Mouse (Mus musculus) midbrain, embryonic 12.5 days (tissue): ENCODE data around the gene Cisd2. TPM values are rescaled to one million over a fixed set of nuclear protein-coding genes. Genes with fewer than 3 reads are reported as not detected.
A peak's percentile ranks its signal among the peaks of the same experiment; 100 is the strongest.

ENCODE experiments used
- ATAC-seq: fragments of 200-750 bp; cut with Nextera tagmentation; 2 replicates; pipeline ENCODE4 v1.8.0; 2017; ENCODE audit warnings: low read depth, moderate TSS enrichment, moderate library complexity; ENCODE audit not compliant: low FRiP score
- H3K27ac ChIP-seq: fragments of 300-500 bp; sonication (generic); replicated peaks from 2 replicates; pipeline ENCODE4 v1.5.1; 2016; ENCODE audit warnings: mild to moderate bottlenecking
- H3K27me3 ChIP-seq: fragments of 300-500 bp; sonication (generic); 2 replicates; pipeline ENCODE4 v1.6.1; 2016; ENCODE audit warnings: mild to moderate bottlenecking
- H3K36me3 ChIP-seq: fragments of 300-500 bp; sonication (generic); 2 replicates; pipeline ENCODE4 v1.6.1; 2016
- H3K4me1 ChIP-seq: fragments of 300-500 bp; sonication (generic); 2 replicates; pipeline ENCODE4 v1.6.1; 2016
- H3K4me2 ChIP-seq: fragments of 300-500 bp; sonication (generic); replicated peaks from 2 replicates; pipeline ENCODE4 v1.6.1; 2016; ENCODE audit warnings: mild to moderate bottlenecking, moderate library complexity
- H3K4me3 ChIP-seq: fragments of 300-500 bp; sonication (generic); 2 replicates; pipeline ENCODE4 v1.5.1; 2016; ENCODE audit warnings: mild to moderate bottlenecking
- H3K9ac ChIP-seq: fragments of 300-500 bp; sonication (generic); replicated peaks from 2 replicates; pipeline ENCODE4 v1.6.1; 2016; ENCODE audit warnings: mild to moderate bottlenecking, moderate library complexity
- H3K9me3 ChIP-seq: fragments of 300-500 bp; sonication (generic); 2 replicates; pipeline ENCODE4 v1.6.1; 2016; ENCODE audit warnings: mild to moderate bottlenecking
- WGBS: fragments of 180-500 bp; shearing (Covaris S2); methylation state at CpG from one replicate; pipeline ENCODE4 v1.1.7; 2016; 5-methylcytosine and 5-hydroxymethylcytosine counted together
- polyA plus RNA-seq: library from polyadenylated mRNA; unstranded; fragments of >200 nt; fragmentation: Nextera tagmentation; extraction: Ambion mirVana; gene quantifications from 2 replicates; pipeline ENCODE4 v1.2.1, GENCODE M21; 2016

Gene Cisd2
- polyA plus RNA-seq, 1 experiment from 2014 or later = 93.1 TPM

- peak; percentile 92 for ATAC-seq
- whole genome bisulfite sequencing = under 1% methylated on average over 56 of the region's 56 CpGs
These were observed 14.2 kb upstream of the Cisd2 start, which contains the start of gene Ube2d3 for GRCm38 (mm10) chr3:135437758-135438495. Gene Ube2d3 (plus strand): TSS chr3:135438149.

DNA sequence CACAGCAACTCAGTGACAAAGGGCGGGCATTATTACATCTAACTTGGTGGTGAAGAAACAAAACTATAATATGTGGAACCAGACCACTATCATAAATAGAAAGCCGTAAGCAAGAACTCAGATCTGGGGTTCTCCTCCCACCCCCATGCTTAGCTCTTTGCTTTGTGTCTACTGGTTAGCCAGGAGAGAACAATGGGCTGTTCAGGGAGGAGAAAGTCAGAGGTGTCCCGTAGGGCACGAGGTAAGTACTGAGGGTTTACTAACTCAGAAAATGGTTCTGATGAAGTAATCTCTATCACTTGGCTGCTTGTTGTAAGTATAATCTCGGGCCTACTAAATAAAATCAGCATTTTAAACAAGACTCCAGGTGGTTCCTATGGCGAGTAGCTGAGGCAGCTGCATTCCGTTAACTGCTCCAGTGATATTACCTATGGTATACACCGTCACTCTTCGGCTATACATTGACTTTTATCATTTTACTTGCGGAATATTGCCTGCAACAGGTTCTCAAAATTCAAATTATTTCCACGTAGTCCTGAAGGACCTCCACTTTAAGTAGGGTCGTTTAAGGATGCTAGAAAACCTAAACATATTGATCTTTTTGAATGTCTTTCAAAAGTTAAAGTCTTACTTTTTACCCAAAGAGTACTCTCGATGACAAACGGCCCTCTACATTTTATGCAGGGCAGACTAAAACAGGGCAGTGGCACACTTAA is 13.3 kb upstream of the Cisd2 start:
- peak overlapping the region; percentile 40 for H3K9ac ChIP-seq
- H3K27me3 ChIP-seq = no peaks in the 10 kb centered on the region
- no peaks in the 10 kb centered on the region for H3K9me3 ChIP-seq
- no peaks in the 10 kb centered on the region for H3K36me3 ChIP-seq
- ATAC-seq = no peak
- peak overlapping the region; percentile 97 for H3K4me3 ChIP-seq
- peak overlapping the region; percentile 58 for H3K4me2 ChIP-seq
- 34% methylated on average over 14 of the region's 14 CpGs for WGBS
- H3K27ac ChIP-seq = peak overlapping the region; percentile 100
- peaks cover 19% of the 10 kb centered on the region for H3K4me1 ChIP-seq

More at GRCm38 (mm10) chr3:135437758-135438495, 14.2 kb upstream of the Cisd2 start, which contains the start of gene Ube2d3:
- Histone ChIP-seq H3K9me3 (no peaks in the 10 kb centered on the region), H3K4me3 (peak within 1 kb of the TSS; percentile 97), H3K4me2 (peak within 1 kb of the TSS; percentile 98), H3K9ac (peak within 1 kb of the TSS; percentile 93), H3K36me3 (no peaks in the 10 kb centered on the region), H3K4me1 (peaks cover 22% of the 10 kb centered on the region), H3K27ac (peak within 1 kb of the TSS; percentile 100), H3K27me3 (no peaks in the 10 kb centered on the region)

DNA sequence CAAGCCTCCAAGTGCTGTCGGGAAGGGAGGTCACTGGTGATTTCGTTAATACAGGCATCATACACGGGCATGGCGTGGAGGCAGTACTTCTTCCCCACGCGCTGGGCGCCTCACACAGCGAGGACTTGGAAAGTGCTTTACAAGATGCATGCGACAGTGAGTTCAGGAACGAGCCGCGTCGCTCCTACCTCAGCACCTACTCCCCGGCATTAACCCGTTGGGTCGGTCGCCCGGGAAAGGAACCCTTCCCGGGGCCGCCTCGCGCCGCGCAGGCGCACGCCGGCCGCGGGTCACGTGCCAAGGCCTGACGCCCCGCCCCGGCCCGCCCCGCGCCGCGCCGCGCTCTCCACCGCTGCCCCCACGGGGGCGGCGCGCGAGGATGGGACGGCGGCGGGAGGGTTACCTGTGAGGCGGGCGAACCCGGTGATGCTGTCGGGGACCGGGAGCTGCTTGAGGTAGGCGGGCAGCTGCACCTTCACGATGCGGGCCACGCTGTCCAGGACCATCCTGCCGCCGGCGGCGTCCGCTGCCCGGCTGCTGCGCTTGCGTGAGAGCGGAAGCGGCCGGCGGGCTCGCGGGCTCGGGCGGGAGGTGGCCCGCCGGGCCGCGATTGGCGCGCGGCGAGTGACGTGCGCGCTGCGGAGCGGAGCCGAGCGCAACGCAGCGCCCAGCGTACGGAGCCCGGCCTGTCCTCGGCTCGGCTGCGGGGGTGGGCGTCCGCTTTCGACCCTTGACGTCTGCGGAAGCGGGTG is 693 bp downstream of the Cisd2 start:
- peak; percentile 99 for ATAC-seq
- Histone ChIP-seq H3K36me3 (0 out of 2 replicates have a peak, but pooled peaks cover 3% of the 10 kb centered on the region), H3K4me2 (peak overlapping the region; percentile 83), H3K9me3 (no peaks in the 10 kb centered on the region), H3K4me3 (peak overlapping the region; percentile 78), H3K27me3 (no peaks in the 10 kb centered on the region), H3K27ac (peak overlapping the region; percentile 94), H3K9ac (peak overlapping the region; percentile 85), H3K4me1 (peaks cover 24% of the 10 kb centered on the region)
- WGBS = under 1% methylated on average over 102 of the region's 103 CpGs

GRCm38 (mm10) chr3:135422232-135422855 is 1.4 kb downstream of the Cisd2 start:
- Histone ChIP-seq H3K27me3 (no peaks in the 10 kb centered on the region), H3K4me2 (peak overlapping the region; percentile 83), H3K36me3 (no peaks in the 10 kb centered on the region), H3K9ac (peak overlapping the region; percentile 85), H3K4me1 (peaks cover 24% of the 10 kb centered on the region), H3K9me3 (no peaks in the 10 kb centered on the region), H3K27ac (peak overlapping the region; percentile 94), H3K4me3 (peak overlapping the region; percentile 78)
- no peak for ATAC-seq
- WGBS = 30% methylated on average over 8 of the region's 8 CpGs

GRCm38 (mm10) chr3:135421310-135421594 is 2.5 kb downstream of the Cisd2 start:
- no peak for ATAC-seq
- Histone ChIP-seq H3K27me3 (no peaks in the 10 kb centered on the region), H3K4me1 (peaks cover 24% of the 10 kb centered on the region), H3K27ac (no peak overlapping the region), H3K4me3 (no peak overlapping the region), H3K4me2 (no peak overlapping the region), H3K9me3 (no peaks in the 10 kb centered on the region), H3K36me3 (no peaks in the 10 kb centered on the region; the same call in 1 of the 2 replicates), H3K9ac (0 out of 2 replicates have a peak overlapping the region, but pooled peaks have one; percentile 85)

DNA sequence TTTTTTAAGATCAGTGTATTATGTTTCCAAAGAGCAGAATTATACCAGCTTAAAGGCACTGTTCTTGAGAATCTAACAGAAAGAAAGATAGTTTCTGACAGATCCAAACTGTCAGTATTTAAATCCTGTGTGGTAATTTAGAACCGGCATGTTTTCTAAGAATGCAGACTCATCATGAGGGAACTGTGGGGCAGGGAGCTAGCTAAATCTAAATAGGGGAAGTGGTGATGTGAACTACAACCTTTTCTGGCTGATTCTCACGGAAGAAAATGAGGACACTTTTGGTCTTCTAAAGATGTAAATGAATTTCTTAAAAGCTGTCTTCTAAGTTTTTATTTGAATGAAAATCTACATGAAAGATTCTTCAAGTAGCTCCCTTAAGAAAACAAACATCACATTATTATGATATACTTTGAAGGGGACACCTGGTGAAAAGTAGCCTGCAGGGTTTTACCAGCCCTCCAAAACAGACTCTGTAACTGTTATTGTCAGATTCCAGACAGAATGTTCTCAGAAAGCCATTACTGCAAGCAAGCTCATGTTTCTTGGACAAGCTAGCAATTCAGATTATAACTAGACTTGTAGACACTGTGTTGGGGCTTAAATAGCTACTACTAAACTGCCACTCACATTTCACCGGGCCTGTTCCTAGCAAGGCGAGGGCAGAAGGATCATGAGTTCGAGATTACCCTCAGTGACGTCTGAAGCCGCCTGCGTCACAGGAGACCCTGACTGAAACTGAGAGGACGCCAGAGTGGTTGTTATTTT is 3.0 kb downstream of the Cisd2 start:
- Histone ChIP-seq H3K27ac (no peak overlapping the region), H3K9me3 (no peaks in the 10 kb centered on the region), H3K4me3 (no peak overlapping the region), H3K4me1 (peaks cover 24% of the 10 kb centered on the region), H3K36me3 (no peaks in the 10 kb centered on the region; the same call in 1 of the 2 replicates), H3K4me2 (no peak overlapping the region), H3K9ac (no peak overlapping the region), H3K27me3 (no peaks in the 10 kb centered on the region)
- ATAC-seq = no peak
- WGBS = 91% methylated on average over 9 of the region's 9 CpGs

DNA sequence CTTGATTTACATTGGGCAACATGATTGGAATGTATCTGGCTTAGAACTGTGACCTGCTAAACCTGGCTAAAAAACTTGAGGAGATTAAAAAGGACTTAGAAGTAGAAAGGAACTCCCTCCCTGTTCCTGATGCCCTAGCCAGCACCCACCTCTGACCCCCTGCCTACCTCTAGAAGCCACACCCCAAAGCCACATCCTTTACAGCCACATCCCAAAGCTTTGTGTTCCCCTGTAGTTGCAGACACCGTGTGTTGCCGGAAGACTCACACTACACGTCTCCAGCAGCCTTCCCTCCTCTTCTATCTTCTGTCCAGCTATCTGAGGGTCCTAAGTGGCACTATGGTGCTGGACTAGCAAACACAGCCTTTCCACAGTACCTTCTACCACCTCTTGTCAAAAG is 5.9 kb downstream of the Cisd2 start:
- no peaks in the 10 kb centered on the region for H3K9me3 ChIP-seq
- no peak overlapping the region for H3K4me2 ChIP-seq
- H3K4me1 ChIP-seq = peaks cover 16% of the 10 kb centered on the region
- 84% methylated on average over 3 of the region's 3 CpGs for WGBS
- H3K27ac ChIP-seq = no peak overlapping the region
- H3K9ac ChIP-seq = no peak overlapping the region
- H3K36me3 ChIP-seq = peaks cover 5% of the 10 kb centered on the region
- no peak for ATAC-seq
- H3K4me3 ChIP-seq = no peak overlapping the region
- no peaks in the 10 kb centered on the region for H3K27me3 ChIP-seq

DNA sequence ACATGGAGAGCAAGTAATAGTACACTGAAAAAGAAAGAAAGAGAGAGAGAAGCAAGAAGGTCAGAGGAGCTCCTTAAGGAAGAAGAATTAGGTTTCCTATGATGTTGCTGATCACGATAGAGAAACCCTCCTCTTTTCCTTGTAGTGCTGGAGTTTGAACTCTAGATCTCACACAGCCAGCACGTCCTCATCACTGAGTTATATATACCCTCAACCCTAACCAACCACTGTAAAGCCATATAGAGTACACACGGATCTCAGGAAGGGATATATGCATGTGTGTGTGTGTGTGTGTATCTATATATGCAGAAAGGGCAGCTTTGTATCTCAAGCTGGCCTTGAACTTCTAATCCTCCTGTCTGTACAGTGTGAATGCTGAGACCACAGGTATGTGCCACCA is 6.5 kb downstream of the Cisd2 start:
- H3K4me3 ChIP-seq = no peak overlapping the region
- no peaks in the 10 kb centered on the region for H3K9me3 ChIP-seq
- H3K9ac ChIP-seq = no peak overlapping the region
- 89% methylated on average over 3 of the region's 3 CpGs for WGBS
- no peak overlapping the region for H3K4me2 ChIP-seq
- no peaks in the 10 kb centered on the region for H3K27me3 ChIP-seq
- no peak overlapping the region for H3K27ac ChIP-seq
- peaks cover 5% of the 10 kb centered on the region for H3K36me3 ChIP-seq
- ATAC-seq = no peak
- peaks cover 18% of the 10 kb centered on the region for H3K4me1 ChIP-seq

DNA sequence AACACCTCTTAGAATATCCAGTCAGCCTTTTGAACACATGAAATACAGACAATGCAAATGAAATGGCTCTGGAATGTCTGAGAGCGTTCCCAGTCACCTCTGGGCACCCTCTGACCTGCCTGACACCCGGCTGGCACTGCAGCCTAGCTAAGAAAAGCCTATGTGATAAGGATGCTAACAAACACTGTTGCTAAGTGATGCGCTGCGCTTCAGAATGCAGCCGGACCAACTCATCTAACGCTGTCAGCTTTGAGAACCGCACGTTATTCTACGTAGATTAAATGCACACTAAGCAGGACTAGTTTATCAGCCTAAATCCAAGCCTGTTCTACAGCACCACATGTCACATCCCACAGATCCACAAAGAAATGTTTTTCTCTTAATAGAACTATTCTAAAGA is 11.9 kb downstream of the Cisd2 start:
- no peak overlapping the region for H3K9ac ChIP-seq
- no peak overlapping the region for H3K4me2 ChIP-seq
- ATAC-seq = no peak
- H3K36me3 ChIP-seq = peaks cover 27% of the 10 kb centered on the region
- no peaks in the 10 kb centered on the region for H3K9me3 ChIP-seq
- WGBS = 33% methylated on average over 9 of the region's 9 CpGs
- H3K4me1 ChIP-seq = peaks cover 9% of the 10 kb centered on the region
- H3K27me3 ChIP-seq = no peaks in the 10 kb centered on the region
- no peak overlapping the region for H3K4me3 ChIP-seq
- H3K27ac ChIP-seq = 0 out of 2 replicates have a peak overlapping the region, but pooled peaks have one; percentile 3

DNA sequence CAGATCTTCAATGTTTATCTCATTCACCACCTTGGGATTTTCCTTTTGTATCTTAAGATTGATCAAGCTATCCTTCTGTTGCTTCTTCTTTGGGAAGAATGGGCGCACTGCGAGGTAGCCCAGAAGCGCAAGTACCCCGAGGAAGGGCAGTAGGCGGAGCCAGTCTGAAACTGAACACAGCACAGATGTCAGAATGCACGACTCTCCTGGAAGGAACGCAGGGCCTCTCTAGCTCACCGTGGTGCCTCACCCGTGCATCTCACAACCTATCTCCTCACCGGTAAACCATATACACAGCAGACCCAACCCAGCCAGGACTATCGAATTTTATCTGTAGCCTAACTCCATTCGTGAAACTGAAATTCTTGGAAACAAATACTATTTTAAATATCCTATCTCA is 12.7 kb downstream of the Cisd2 start:
- Histone ChIP-seq H3K4me1 (peaks cover 9% of the 10 kb centered on the region), H3K4me2 (no peak overlapping the region), H3K4me3 (no peak overlapping the region), H3K27ac (no peak overlapping the region), H3K27me3 (no peaks in the 10 kb centered on the region), H3K9me3 (no peaks in the 10 kb centered on the region), H3K9ac (no peak overlapping the region), H3K36me3 (peaks cover 34% of the 10 kb centered on the region)
- no peak for ATAC-seq
- WGBS = 92% methylated on average over 12 of the region's 12 CpGs

- peaks cover 39% of the 10 kb centered on the region for H3K36me3 ChIP-seq
- ATAC-seq = no peak
- H3K9me3 ChIP-seq = no peaks in the 10 kb centered on the region
- 90% methylated on average over 5 of the region's 5 CpGs for WGBS
- no peaks in the 10 kb centered on the region for H3K27me3 ChIP-seq
- H3K4me3 ChIP-seq = no peak overlapping the region
- no peak overlapping the region for H3K27ac ChIP-seq
- no peak overlapping the region for H3K9ac ChIP-seq
- H3K4me1 ChIP-seq = peaks cover 9% of the 10 kb centered on the region
- H3K4me2 ChIP-seq = no peak overlapping the region
These were observed 14.5 kb downstream of the Cisd2 start for GRCm38 (mm10) chr3:135409219-135409618.
